Mouse (Mus musculus): ENCODE results near the gene Mvb12a. TPM values are rescaled to one million over a fixed set of nuclear protein-coding genes. Genes with fewer than 3 reads are reported as not detected.
"Not testable (repeated sequence)": the region's sequence is repeated elsewhere in the genome, so short reads cannot be mapped to it uniquely, and the experiment has no call there.

Mvb12a gene
- 10 to 100 TPM; 28.8 to 29.7 TPM for total RNA-seq (2021)
- long read RNA-seq, experiment 1, transcript Mvb12a-201 (9 exons, 1,062 nt), result major isoform, 32 of 41 reads
- long read RNA-seq, experiment 1, partial matches to known transcripts, result 3 of 41 reads
- long read RNA-seq, experiment 1, other reads (novel, unspliced or antisense), result 4 of 41 reads
- long read RNA-seq, experiment 2, transcript Mvb12a-201 (9 exons, 1,062 nt), result major isoform, 18 of 25 reads
- long read RNA-seq, experiment 2, partial matches to known transcripts, result 2 of 25 reads
- long read RNA-seq, experiment 2, other reads (novel, unspliced or antisense), result 5 of 25 reads

- peak; percentile 93 to 95 for DNase-seq
- intact Hi-C loops (cut with DNase I), result no loop called here
Observed at GRCm38 (mm10) chr8:71542632-71543343, at the start of gene Mvb12a. Mvb12a (plus strand) TSS chr8:71542922.

GRCm38 (mm10) chr8:71495039-71495438 lies 47.7 kb upstream of the Mvb12a start:
- DNase-seq, result peak; percentile 90 to 92
- intact Hi-C loops (cut with DNase I), result loop anchor here (1.0 kb wide), 1 partner anchor 26 kb away; no protein-coding TSS in a partner anchor

- DNase-seq, result peak in 1 of 2 experiments; percentile 38
- intact Hi-C loops (cut with DNase I), result loop anchor here (1.0 kb wide), 1 partner anchor 25 kb away; no protein-coding TSS in a partner anchor
Observed at GRCm38 (mm10) chr8:71495811-71496210, 46.9 kb upstream of the Mvb12a start.

- DNase-seq, result peak; percentile 95 to 97
- intact Hi-C loops (cut with DNase I), result no loop called here
Observed at GRCm38 (mm10) chr8:71496481-71496880, 46.2 kb upstream of the Mvb12a start.

GRCm38 (mm10) chr8:71497077-71497645 lies 45.6 kb upstream of the Mvb12a start:
- intact Hi-C loops (cut with DNase I), result no loop called here
- no peak for DNase-seq

- intact Hi-C loops (cut with DNase I), result no loop called here
- peak; percentile 45 to 49 for DNase-seq
Observed at GRCm38 (mm10) chr8:71497881-71498501, 44.7 kb upstream of the Mvb12a start.

GRCm38 (mm10) chr8:71498816-71499690 lies 43.7 kb upstream of the Mvb12a start:
- intact Hi-C loops (cut with DNase I), result no loop called here
- peak in 1 of 2 experiments; percentile 35 for DNase-seq

GRCm38 (mm10) chr8:71504349-71504748 lies 38.4 kb upstream of the Mvb12a start:
- intact Hi-C loops (cut with DNase I), result no loop called here
- DNase-seq, result no peak

- no peak for DNase-seq
- intact Hi-C loops (cut with DNase I), result no loop called here
Observed at GRCm38 (mm10) chr8:71505326-71505725, 37.4 kb upstream of the Mvb12a start.

- peak; percentile 58 to 61 for DNase-seq
- intact Hi-C loops (cut with DNase I), result no loop called here
Observed at GRCm38 (mm10) chr8:71505979-71506378, 36.7 kb upstream of the Mvb12a start.

GRCm38 (mm10) chr8:71507589-71508104 lies 35.1 kb upstream of the Mvb12a start:
- peak; percentile 85 to 86 for DNase-seq
- intact Hi-C loops (cut with DNase I), result no loop called here

- DNase-seq, result no peak
- intact Hi-C loops (cut with DNase I), result no loop called here
Observed at GRCm38 (mm10) chr8:71509316-71509715, 33.4 kb upstream of the Mvb12a start.

GRCm38 (mm10) chr8:71511644-71512043 lies 31.1 kb upstream of the Mvb12a start, which contains the start of gene Plvap:
Plvap (minus strand) TSS chr8:71511752.
- intact Hi-C loops (cut with DNase I), result no loop called here
- DNase-seq, result no peak

- intact Hi-C loops (cut with DNase I), result no loop called here
- DNase-seq, result no peak
Observed at GRCm38 (mm10) chr8:71513018-71513754, 29.5 kb upstream of the Mvb12a start.

GRCm38 (mm10) chr8:71515043-71515442 lies 27.7 kb upstream of the Mvb12a start:
- no peak for DNase-seq
- intact Hi-C loops (cut with DNase I), result no loop called here

- intact Hi-C loops (cut with DNase I), result no loop called here
- DNase-seq, result no peak
Observed at GRCm38 (mm10) chr8:71516786-71517185, 25.9 kb upstream of the Mvb12a start.

- intact Hi-C loops (cut with DNase I), result not testable (repeated sequence)
Observed at GRCm38 (mm10) chr8:71519037-71519825, 23.5 kb upstream of the Mvb12a start.

GRCm38 (mm10) chr8:71521634-71522033 lies 21.1 kb upstream of the Mvb12a start:
- intact Hi-C loops (cut with DNase I), result loop anchor here (1.0 kb wide), 2 partner anchors 26 to 80 kb away; no protein-coding TSS in a partner anchor

More at GRCm38 (mm10) chr8:71519037-71519825, 23.5 kb upstream of the Mvb12a start:
- DNase-seq, result peak; percentile 68 to 83

More at GRCm38 (mm10) chr8:71521634-71522033, 21.1 kb upstream of the Mvb12a start:
- DNase-seq, result peak; percentile 97 to 99
